Mouse (Mus musculus) embryonic facial prominence, embryonic 13.5 days (tissue): ENCODE measurements around the gene Cdk9. TPM values are rescaled to one million over a fixed set of nuclear protein-coding genes. Genes with fewer than 3 reads are reported as not detected.

Source experiments
- ATAC-seq: fragments of 200-750 bp; cut with Nextera tagmentation; 2 replicates; pipeline ENCODE4 v1.8.0; 2017; ENCODE audit warnings: low read depth; ENCODE audit not compliant: insufficient number of reproducible peaks, insufficient read depth, low FRiP score, low TSS enrichment
- H3K27ac ChIP-seq: fragments of 300-500 bp; sonication (generic); 2 replicates; pipeline ENCODE4 v1.5.1; 2015; ENCODE audit warnings: moderate library complexity, mild to moderate bottlenecking, inconsistent platforms
- H3K27me3 ChIP-seq: fragments of 300-500 bp; sonication (generic); 2 replicates; pipeline ENCODE4 v1.6.1; 2015; ENCODE audit warnings: mild to moderate bottlenecking, inconsistent platforms
- H3K36me3 ChIP-seq: fragments of 300-500 bp; sonication (generic); 2 replicates; pipeline ENCODE4 v1.6.1; 2015; ENCODE audit warnings: mild to moderate bottlenecking, inconsistent platforms
- H3K4me1 ChIP-seq: fragments of 300-500 bp; sonication (generic); 2 replicates; pipeline ENCODE4 v1.6.1; 2015; ENCODE audit warnings: inconsistent platforms
- H3K4me2 ChIP-seq: fragments of 300-500 bp; sonication (generic); 2 replicates; pipeline ENCODE4 v1.6.1; 2015; ENCODE audit warnings: moderate library complexity, mild to moderate bottlenecking, inconsistent platforms
- H3K4me3 ChIP-seq: fragments of 300-500 bp; sonication (generic); 2 replicates; pipeline ENCODE4 v1.5.1; 2015; ENCODE audit warnings: mild to moderate bottlenecking, inconsistent platforms
- H3K9ac ChIP-seq: fragments of 300-500 bp; sonication (generic); 2 replicates; pipeline ENCODE4 v1.6.1; 2015; ENCODE audit warnings: mild to moderate bottlenecking, inconsistent platforms
- H3K9me3 ChIP-seq: fragments of 300-500 bp; sonication (generic); 2 replicates; pipeline ENCODE4 v1.6.1; 2016; ENCODE audit warnings: inconsistent platforms
- WGBS: fragments of 180-500 bp; shearing (Covaris S2); methylation state at CpG from one replicate; pipeline ENCODE4 v1.1.7; 2015; ENCODE audit warnings: mixed read lengths; 5-methylcytosine and 5-hydroxymethylcytosine counted together
- polyA plus RNA-seq: library from polyadenylated mRNA; unstranded; fragments of >200 nt; fragmentation: Nextera tagmentation; extraction: Ambion mirVana; gene quantifications from 2 replicates; pipeline ENCODE4 v1.2.1, GENCODE M21; 2015

Gene Cdk9
- polyA plus RNA-seq, 1 experiment from 2014 or later, result 114 TPM

DNA sequence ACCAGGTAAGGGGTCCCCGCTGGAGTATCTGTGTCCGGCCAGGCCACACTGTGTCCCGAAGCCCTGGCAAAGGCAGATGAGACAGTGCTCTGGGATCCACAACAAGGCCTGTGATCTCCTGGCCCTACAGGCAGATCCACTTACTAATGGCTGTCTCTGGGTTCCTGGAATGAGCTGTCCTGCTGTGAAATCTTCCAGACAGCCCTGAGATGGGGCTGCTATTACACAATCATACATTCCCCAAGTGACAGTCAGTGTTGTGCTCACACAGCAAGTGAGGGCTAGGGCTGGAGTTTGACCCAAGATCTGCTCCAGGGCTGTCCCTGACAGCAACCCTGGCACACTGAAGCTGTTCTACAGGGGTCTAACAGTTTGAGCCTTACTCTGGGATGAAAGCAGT is 27.1 kb downstream of the Cdk9 start:
- no peak overlapping the region for H3K27ac ChIP-seq
- no peak overlapping the region for H3K9ac ChIP-seq
- no peak for ATAC-seq
- 92% methylated on average over 3 of the region's 3 CpGs for WGBS
- H3K9me3 ChIP-seq, result no peaks in the 10 kb centered on the region
- H3K27me3 ChIP-seq, result no peaks in the 10 kb centered on the region
- H3K36me3 ChIP-seq, result peaks cover 73% of the 10 kb centered on the region
- H3K4me1 ChIP-seq, result peaks cover 13% of the 10 kb centered on the region
- no peak overlapping the region for H3K4me3 ChIP-seq
- H3K4me2 ChIP-seq, result no peak overlapping the region

DNA sequence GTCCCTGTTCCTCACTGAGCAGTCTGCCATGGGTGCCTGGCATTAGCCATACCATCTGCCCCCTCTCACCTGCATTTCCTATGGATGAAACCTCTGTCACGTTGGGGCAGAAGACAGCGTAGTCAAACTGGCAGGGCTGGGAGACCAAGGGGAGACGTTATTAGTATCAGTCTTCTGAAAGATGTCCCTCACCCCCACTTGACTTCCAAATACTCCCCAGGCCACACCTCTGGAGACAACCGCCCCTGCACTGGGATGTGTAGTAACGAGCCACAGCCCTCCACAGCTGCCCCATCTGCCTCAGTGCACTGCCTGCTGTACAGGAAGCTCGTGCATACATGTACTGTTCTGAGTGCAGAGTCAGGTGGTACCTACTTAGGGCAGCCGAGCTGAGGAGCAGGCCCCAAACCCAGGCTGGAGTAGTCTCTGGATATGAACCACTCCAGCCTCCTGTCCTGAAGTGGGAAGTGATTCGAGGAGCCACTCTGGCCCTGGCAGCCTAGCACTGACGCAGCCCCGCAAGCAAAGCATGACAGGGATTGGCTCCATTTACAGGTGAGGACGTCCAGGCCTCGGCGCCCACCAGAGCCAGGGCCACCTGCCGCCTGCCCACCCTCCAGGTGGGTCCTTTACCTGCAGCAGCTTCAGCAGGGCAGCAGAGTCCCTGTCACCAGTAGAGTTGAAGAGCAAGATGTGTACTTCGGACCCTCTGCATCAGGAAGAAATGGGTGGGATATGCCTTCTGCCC is 28.0 kb downstream of the Cdk9 start:
- H3K4me2 ChIP-seq, result no peak overlapping the region
- no peak overlapping the region for H3K4me3 ChIP-seq
- no peak overlapping the region for H3K27ac ChIP-seq
- WGBS, result 89% methylated on average over 15 of the region's 15 CpGs
- ATAC-seq, result no peak
- H3K9me3 ChIP-seq, result no peaks in the 10 kb centered on the region
- no peaks in the 10 kb centered on the region for H3K27me3 ChIP-seq
- peaks cover 23% of the 10 kb centered on the region for H3K4me1 ChIP-seq
- H3K36me3 ChIP-seq, result peaks cover 73% of the 10 kb centered on the region
- no peak overlapping the region for H3K9ac ChIP-seq

DNA sequence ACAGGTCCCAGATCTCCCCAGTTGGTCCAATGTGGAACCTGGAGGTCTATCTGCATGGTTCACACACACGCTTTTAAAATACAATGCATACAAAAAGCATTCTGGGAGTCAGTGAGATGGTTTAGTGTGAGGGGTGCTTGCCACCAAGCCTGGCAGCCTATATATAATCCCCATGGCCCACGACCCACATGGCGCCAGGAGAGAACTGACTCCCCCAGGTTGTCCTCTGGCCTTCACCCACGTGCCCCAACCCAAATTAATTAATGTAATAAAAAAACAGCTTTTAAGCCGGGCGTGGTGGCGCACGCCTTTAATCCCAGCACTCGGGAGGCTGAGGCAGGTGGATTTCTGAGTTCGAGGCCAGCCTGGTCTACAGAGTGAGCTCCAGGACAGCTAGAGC is 29.2 kb downstream of the Cdk9 start:
- Histone ChIP-seq H3K4me2 (no peak overlapping the region), H3K36me3 (peaks cover 79% of the 10 kb centered on the region), H3K4me1 (peaks cover 23% of the 10 kb centered on the region), H3K9me3 (no peaks in the 10 kb centered on the region), H3K27me3 (no peaks in the 10 kb centered on the region), H3K9ac (no peak overlapping the region), H3K4me3 (no peak overlapping the region), H3K27ac (no peak overlapping the region)
- 90% methylated on average over 10 of the region's 10 CpGs for WGBS
- no peak for ATAC-seq

DNA sequence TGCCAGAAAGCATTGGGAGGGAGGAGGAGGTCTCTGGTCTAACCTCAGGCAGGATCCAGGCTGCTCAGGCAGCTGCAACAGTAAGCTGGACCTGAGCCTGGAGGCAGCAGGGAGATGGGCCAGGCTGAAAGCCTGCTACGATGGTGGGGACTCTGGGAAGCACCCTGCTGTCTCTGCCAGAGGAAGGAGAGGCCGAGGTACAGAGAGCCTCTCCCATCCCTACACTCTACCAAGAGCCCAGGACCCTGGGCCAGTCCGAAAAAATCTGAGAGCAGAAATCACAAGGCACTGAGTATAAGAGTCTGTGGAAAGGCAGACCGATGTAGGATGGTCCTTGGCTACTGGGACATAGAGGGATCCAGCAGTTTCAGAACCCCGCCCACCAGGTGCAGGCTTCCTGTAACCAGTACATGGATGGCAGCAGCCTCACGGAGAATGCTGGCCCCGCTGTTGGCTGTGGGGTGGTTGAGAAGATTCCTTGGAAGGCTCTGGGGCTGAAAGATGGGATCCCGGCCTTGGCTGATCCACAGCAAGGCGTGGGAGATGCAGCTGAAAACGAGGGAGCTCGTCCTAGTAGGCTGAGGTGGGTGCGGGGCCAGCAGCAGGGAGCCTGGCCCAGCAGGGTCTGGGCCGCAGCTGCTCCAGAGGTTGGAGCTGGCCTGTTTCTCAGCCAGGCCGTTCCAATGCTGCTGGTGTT is 30.0 kb downstream of the Cdk9 start:
- Histone ChIP-seq H3K36me3 (peaks cover 75% of the 10 kb centered on the region), H3K27ac (no peak overlapping the region), H3K9me3 (no peaks in the 10 kb centered on the region), H3K4me2 (no peak overlapping the region), H3K9ac (0 out of 2 replicates have a peak overlapping the region, but pooled peaks have one; percentile 12), H3K4me1 (peaks cover 23% of the 10 kb centered on the region), H3K27me3 (no peaks in the 10 kb centered on the region), H3K4me3 (no peak overlapping the region)
- 80% methylated on average over 14 of the region's 14 CpGs for WGBS
- ATAC-seq, result no peak

DNA sequence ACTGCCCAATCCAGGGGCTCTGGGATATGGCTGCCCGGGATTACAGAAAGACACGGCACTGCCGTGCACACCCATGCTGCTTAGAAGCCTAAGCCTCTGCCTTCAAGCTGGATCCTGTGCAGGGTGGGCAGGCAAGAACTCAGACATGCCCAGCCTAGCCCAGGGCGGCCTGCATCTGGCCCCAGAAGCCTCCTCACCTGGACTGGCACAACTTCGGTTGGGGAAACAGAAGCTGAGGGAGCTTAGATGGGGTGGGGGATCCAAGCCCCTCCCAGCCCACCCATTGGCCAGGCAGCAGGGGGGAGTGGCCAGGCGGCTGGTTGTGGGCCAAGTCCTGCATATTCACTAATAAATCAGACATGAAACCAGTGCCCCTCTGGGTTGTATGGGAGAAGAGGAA is 31.1 kb downstream of the Cdk9 start:
- no peak overlapping the region for H3K4me3 ChIP-seq
- no peaks in the 10 kb centered on the region for H3K9me3 ChIP-seq
- H3K9ac ChIP-seq, result 0 out of 2 replicates have a peak overlapping the region, but pooled peaks have one; percentile 36
- H3K4me2 ChIP-seq, result no peak overlapping the region
- peak overlapping the region; percentile 60 for H3K27ac ChIP-seq
- no peaks in the 10 kb centered on the region for H3K27me3 ChIP-seq
- peaks cover 23% of the 10 kb centered on the region for H3K4me1 ChIP-seq
- ATAC-seq, result 0 out of 2 replicates have a peak, but pooled peaks have one; percentile 56
- WGBS, result 51% methylated on average over 6 of the region's 6 CpGs
- peaks cover 74% of the 10 kb centered on the region for H3K36me3 ChIP-seq

DNA sequence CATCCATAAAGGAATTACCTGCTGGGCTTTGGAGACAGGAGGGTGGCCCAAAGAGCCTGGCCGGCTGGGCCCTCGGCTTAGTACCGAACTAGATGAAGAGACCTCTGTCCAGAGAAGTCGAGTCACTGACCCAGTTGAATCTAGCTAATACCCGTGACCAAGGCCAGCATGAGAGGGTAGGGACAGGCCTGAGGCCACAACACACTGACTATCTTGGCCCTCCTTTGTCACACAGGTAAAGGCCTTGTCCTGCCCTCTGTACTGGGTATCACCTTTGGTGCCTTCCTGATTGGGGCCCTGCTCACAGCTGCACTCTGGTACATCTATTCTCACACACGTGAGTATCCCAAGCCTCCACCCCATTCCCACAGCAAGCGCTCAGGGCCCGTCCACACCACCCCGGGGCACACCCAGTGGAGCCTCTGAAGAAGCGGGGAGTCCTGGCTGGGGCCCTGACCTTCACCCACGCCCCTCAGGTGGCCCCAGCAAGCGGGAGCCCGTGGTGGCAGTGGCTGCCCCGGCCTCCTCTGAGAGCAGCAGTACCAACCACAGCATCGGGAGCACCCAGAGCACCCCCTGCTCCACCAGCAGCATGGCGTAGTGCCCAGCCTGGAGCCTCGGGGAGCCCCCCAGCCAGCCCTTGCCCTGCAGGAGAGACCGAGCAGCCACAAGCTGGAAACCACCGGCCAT is 31.8 kb downstream of the Cdk9 start:
- H3K9ac ChIP-seq, result 0 out of 2 replicates have a peak overlapping the region, but pooled peaks have one; percentile 36
- no peak overlapping the region for H3K4me3 ChIP-seq
- no peak for ATAC-seq
- H3K4me1 ChIP-seq, result peaks cover 23% of the 10 kb centered on the region
- peak overlapping the region; percentile 60 for H3K27ac ChIP-seq
- no peaks in the 10 kb centered on the region for H3K27me3 ChIP-seq
- H3K4me2 ChIP-seq, result no peak overlapping the region
- no peaks in the 10 kb centered on the region for H3K9me3 ChIP-seq
- 82% methylated on average over 19 of the region's 19 CpGs for WGBS
- H3K36me3 ChIP-seq, result peaks cover 67% of the 10 kb centered on the region

DNA sequence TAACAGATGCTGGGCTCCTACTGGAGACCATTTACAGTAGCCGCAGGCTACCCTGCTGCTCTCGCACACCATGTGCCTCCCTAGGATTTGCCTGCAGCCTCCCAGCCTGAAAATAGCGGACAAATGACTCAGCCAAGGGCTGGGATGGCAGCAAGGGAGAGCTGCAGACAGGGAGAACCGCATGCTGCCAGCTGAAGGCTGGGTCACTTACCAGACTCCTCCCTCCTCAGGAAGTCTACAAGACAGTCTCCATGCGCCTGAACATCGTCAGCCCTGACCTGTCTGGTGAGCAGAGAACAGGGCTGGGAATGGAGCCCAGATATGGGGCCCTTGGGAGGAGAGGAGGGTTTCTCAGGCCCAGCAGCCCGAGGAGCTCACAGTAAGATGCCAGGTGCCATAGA is 32.8 kb downstream of the Cdk9 start:
- no peaks in the 10 kb centered on the region for H3K9me3 ChIP-seq
- H3K27me3 ChIP-seq, result no peaks in the 10 kb centered on the region
- H3K4me1 ChIP-seq, result peaks cover 23% of the 10 kb centered on the region
- H3K9ac ChIP-seq, result 0 out of 2 replicates have a peak overlapping the region, but pooled peaks have one; percentile 6
- H3K4me3 ChIP-seq, result no peak overlapping the region
- no peak overlapping the region for H3K4me2 ChIP-seq
- 36% methylated on average over 7 of the region's 7 CpGs for WGBS
- no peak for ATAC-seq
- H3K27ac ChIP-seq, result peak overlapping the region; percentile 51; the same call in 1 of the 2 replicates
- peaks cover 65% of the 10 kb centered on the region for H3K36me3 ChIP-seq

DNA sequence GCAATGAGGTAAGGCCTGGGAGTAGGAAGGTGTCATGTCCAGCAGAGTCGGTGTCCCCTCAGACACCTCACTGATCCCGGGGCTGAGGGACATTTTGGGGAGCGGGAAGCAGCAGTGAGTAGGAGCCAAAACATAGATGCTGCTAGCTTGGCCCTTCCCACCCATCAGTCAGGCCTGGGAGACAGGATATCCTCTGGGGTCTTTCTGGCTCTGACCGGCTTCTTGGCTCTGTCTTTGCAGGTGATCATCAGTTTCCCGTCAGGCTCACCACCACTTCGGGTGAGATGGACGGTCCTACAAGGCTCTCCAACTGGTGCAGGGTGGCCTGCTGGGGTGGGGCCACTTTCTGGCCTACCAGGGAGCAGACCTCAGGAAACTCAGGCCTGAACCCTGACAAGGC is 35.2 kb downstream of the Cdk9 start:
- Histone ChIP-seq H3K36me3 (peaks cover 53% of the 10 kb centered on the region), H3K4me2 (no peak overlapping the region), H3K27me3 (no peaks in the 10 kb centered on the region), H3K4me3 (no peak overlapping the region), H3K9ac (no peak overlapping the region), H3K9me3 (no peaks in the 10 kb centered on the region), H3K4me1 (peaks cover 23% of the 10 kb centered on the region), H3K27ac (no peak overlapping the region)
- 96% methylated on average over 7 of the region's 7 CpGs for whole genome bisulfite sequencing
- no peak for ATAC-seq

DNA sequence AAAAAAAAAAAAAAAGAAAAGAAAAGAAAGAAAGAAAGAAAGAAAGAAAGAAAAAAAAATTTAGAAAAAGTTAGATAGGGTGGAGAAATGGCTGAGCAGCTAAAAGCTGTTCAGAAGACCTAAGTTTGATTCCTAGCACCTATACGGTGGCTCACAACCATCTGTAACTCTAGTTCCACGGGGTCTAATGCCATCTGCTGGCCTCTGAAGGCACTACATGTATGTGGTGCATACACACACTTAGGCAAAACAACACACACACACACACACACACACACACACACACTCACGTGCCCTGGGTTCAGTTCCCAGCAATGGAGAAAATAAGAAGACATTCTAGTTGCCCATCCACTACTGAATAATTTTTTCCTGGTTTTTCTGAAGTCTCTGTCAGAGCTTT is 36.1 kb downstream of the Cdk9 start:
- Histone ChIP-seq H3K9ac (no peak overlapping the region), H3K9me3 (no peaks in the 10 kb centered on the region), H3K4me1 (peaks cover 18% of the 10 kb centered on the region), H3K4me3 (no peak overlapping the region), H3K27ac (no peak overlapping the region), H3K36me3 (peaks cover 53% of the 10 kb centered on the region), H3K27me3 (no peaks in the 10 kb centered on the region), H3K4me2 (no peak overlapping the region)
- WGBS, result 89% methylated on average over 3 of the region's 3 CpGs
- ATAC-seq, result no peak

DNA sequence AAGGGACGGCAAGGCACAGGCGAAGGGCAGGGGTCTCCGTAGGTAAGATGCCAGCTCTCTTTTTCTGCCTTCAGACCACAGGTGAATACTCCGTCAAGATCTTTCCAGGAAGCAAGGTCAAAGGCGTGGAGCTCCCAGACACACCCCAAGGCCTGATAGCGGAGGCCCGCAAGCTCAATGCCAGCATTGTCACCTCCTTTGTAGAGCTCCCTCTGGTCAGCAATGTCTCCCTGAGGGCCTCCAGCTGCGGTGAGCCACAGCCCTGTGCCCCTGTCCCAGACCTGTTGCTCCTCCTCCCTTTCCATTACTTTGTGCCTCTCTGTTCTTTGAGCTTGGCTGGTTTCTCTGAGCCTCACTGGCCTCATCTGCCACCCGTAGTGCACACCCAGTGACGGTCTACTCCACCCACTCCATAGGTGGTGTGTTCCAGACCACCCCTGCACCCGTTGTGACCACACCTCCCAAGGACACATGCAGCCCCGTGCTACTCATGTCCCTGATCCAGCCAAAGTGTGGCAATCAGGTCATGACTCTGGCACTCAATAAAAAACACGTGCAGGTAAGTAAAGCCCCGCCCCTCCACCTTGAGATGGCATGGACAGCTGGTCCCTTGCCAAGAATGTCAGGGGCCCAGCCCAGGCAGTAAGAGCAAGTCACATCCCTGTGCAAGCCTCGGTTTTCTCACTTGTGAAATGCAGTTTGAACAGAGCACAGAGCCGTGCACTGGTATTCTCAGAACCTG is 39.5 kb downstream of the Cdk9 start:
- H3K27me3 ChIP-seq, result no peaks in the 10 kb centered on the region
- no peaks in the 10 kb centered on the region for H3K4me1 ChIP-seq
- H3K36me3 ChIP-seq, result peaks cover 47% of the 10 kb centered on the region; the same call in 1 of the 2 replicates
- ATAC-seq, result no peak
- H3K27ac ChIP-seq, result no peak overlapping the region
- no peak overlapping the region for H3K4me2 ChIP-seq
- 80% methylated on average over 16 of the region's 16 CpGs for WGBS
- no peaks in the 10 kb centered on the region for H3K9me3 ChIP-seq
- no peak overlapping the region for H3K4me3 ChIP-seq
- H3K9ac ChIP-seq, result no peak overlapping the region

DNA sequence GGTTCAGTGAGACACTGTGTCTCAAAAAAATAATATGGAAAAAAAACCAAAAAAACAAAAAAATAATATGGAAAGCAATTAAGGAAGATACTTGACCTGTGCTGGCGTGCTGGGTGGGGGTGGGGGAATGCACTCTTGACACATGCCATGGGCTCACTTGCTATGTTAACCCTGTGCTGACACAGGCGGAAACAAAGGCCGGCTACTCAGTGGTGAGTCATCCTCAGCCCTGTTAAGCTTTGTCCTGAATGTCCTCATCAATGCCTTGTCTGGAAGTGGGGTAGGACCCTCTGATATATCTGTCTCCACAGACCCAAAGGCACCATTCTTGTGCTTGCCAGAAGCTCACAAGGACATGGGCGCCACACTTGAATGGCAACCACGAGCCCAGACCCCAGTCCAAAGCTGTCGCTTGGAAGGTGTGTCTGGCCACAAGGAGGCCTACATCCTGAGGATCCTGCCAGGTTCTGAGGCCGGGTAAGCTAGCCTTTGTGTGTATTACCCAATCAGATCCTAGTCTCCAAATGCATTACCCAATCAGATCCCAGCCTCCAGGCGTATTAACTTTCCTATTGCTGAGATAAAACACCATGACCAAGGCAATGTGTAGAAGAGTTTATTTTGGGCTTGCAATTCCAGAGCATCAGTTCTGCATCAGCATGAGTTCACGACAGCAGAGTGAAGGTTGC is 40.8 kb downstream of the Cdk9 start:
- Histone ChIP-seq H3K9me3 (no peaks in the 10 kb centered on the region), H3K4me3 (no peak overlapping the region), H3K27ac (no peak overlapping the region), H3K4me2 (no peak overlapping the region), H3K9ac (no peak overlapping the region), H3K27me3 (no peaks in the 10 kb centered on the region), H3K36me3 (peaks cover 40% of the 10 kb centered on the region; the same call in 1 of the 2 replicates), H3K4me1 (no peaks in the 10 kb centered on the region)
- ATAC-seq, result no peak
- WGBS, result 67% methylated on average over 9 of the region's 9 CpGs
